Mouse (Mus musculus) left cerebral cortex, postnatal 14 days (tissue): ENCODE data around the gene Bicral. TPM values are rescaled to one million over a fixed set of nuclear protein-coding genes. Genes with fewer than 3 reads are reported as not detected.
"Not testable (repeated sequence)": the region's sequence is repeated elsewhere in the genome, so short reads cannot be mapped to it uniquely, and the experiment has no call there.

ENCODE experiments used
- DNase-seq, 2 experiments: peaks; one replicate each; pipeline ENCODE4 v3.0.0; 2021 to 2022; ENCODE audit warnings: low spot score in 2 of 2, mixed read lengths in 1 of 2
- intact Hi-C: fragments of 180-260 bp; cut with DNase I; formaldehyde crosslinking; loops from one replicate; pipeline ENCODE4 v1.15.1; 2025
- total RNA-seq, 2 experiments: library from RNA; stranded (reverse); gene quantifications; 2 replicates each; pipeline ENCODE4 v1.2.3; 2021

Bicral gene
- total RNA-seq, 2 experiments from 2014 or later = 39.9 to 42.7 TPM

DNA sequence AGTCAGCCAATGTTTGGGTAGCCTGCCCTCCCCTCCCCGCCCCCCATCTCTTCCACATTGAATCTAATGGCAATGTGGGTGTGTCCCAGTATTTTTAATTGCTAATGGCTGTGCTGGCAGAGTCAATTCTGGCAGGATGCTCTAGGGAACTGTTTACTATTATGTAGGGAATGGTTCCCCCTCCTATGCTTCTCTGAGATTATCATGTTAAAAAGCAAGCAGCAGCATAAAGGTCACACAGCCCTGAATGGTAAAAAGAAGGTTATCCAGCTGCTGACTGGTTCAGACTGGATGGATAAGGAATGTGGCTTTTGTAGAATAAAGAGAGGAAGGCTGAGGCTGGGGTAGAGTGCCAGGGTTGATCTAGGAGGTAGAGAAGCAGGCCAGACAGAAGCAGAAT lies 45.8 kb downstream of the Bicral start:
- DNase-seq = no peak
- intact Hi-C loops = no loop called here

DNA sequence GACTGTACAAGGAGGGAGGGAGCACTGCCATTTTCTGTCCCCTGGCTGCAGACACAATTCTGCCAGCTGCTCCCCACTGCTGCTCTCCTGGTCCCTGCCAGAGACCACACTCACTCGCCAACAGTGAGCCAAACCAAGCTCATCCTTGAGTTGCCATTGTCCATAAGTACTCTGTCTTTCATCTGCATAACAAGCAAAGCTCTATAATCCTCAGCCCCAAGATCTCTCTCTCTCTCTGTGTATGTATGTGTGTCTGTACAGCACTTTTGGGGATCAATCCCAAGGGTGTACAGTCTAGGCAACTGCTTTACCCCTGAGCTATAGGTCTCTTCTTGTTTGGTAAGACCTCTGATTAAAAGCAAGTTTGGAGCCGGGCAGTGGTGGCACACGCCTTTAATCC lies 47.6 kb downstream of the Bicral start:
- intact Hi-C loops = no loop called here
- no peak for DNase-seq

DNA sequence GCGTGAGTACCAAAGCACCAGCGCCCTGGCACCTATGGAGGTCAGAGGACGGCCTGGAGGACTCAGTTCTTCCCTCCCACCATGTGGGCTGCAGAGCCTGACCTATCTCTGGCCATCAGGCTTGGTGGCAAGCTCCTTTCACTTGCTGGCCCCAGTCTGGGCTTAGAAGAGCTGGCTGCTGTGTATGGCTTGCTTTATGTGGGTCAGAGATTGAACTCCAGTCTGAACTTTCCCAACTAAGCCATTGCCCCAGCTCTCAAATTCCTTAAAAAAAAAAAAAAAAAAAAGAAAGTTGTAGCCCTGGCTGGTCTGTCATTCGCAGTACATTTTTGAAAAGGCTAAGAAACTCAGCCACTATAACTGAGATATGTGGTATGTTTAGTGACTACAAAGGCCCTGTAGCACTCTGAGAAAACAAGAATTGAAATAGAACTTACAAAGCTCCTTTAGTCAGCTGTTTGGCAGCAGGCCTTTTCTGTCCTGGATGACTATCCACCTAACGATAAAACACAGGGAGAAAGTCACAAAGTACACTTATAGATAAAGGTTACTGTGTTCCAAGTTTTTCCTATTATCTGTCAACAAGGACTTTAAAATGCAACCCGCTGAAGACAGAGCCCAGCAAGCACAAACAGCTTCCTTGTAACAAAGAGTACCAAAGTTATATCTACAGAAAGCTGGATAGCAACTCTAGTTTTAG lies 49.0 kb downstream of the Bicral start:
- no peak for DNase-seq
- intact Hi-C loops = no loop called here

DNA sequence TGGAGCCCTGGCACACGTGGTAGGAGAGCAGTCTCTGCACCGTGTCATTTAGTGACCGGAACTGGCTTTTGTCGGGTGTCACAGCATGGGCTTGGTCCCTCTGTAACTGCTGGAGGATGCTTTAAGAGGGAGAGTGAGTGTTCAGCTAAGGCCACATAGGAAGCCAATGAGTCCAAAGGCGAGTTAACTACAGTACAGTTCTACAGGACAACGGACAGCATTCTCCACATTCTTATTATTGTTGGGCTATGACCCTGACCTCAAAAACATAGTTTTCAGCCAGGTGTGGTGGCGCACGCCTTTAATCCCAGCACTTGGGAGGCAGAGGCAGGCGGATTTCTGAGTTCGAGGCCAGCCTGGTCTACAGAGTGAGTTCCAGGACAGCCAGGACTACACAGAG lies 49.9 kb downstream of the Bicral start:
- no peak for DNase-seq
- intact Hi-C loops = no loop called here

DNA sequence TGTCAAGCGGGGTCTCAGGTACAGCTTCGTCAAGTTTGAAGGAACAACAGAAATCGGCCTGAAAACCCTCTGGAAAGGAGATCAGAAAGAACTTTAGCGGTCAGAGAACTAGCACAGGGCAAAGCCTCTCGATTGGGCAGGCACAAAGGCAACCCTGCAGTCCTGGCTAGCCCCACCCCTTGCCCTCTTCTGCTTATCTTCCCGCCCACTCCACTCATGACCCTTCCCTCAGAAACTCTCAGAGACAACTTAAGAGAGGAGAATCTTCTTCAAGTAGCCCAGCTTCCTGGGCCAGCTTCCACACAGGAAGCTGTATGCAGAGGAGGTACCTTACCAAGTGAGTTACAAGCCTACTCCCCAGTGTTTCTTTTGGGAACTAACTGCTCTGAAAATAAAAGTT lies 56.5 kb downstream of the Bicral start:
- DNase-seq = no peak
- intact Hi-C loops = no loop called here

DNA sequence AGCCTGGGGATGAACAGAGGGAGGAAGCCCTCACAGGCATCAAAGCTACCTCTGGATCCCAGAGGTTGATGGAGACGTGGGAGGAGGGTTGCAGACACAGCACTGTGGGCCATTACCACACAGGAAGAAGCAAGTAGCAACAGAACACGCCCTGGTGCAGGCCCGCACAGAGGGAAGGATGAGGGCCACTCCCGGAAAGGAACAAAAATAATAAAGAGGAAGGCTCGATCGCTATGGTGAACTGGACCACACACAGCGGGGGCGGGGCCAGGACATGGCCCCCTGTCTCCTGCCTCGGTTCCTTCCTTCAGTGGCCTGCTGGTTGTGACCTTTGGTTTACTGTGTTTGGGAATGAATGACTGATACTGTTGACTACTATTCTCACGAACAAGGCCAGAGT lies 58.6 kb downstream of the Bicral start:
- no peak for DNase-seq
- intact Hi-C loops = no loop called here

DNA sequence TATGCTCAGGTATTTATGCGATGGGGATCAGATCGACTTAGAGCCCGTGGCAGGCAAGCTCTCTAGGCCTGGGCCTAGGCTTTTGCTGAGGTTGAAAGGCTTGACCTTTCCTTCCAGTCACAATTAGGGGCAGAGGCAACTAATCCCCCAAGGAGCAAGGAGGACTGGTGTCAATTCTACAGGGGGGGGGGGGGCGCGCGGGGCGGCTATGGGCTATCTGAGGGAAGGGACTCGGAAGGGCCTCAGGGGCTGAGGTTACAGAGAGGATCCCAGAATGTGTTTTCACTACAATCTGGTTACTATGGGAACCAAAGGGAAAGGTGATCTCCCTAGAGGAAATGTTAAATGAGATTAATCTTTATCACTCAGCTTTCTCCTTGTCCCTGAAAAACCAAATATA lies 60.9 kb downstream of the Bicral start:
- intact Hi-C loops = no loop called here
- DNase-seq = no peak

DNA sequence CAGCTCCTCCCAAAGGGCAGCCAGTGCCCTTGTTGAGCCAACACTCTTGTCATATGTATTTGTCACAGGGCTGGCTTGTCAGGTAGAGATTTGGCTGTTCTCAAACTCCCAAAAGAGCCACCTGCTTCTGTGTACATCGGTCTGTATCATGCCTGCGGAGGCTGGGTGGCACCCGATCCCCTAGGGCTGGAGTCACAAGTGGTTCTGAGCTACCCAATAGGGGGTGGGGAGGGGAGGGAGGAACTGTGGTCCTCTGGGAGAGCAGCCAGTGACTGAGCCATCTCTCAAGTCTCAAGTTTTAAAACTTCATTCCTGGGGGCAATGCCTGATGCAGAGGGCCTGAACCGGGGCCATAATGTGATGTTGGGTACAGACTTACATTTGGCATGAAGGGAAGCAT lies 61.5 kb downstream of the Bicral start:
- DNase-seq = no peak
- intact Hi-C loops = no loop called here

DNA sequence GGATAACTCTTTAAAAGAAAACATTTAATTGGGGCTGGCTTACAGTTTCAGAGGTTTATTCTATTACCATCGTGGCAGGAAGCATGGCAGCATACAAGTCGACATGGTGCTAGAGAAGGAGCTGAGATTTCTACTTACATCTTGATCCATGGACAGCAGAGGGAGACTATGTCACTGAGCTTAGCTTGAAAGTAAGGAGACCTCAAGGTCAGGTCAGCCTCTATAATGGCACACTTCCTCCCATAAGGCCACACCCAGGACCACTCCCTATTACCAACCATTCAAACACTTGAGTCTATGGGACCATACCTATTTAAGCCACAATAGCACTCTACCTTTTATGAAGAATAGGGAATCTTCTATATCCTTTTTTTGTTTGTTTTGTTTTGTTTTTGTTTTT lies 65.3 kb downstream of the Bicral start:
- intact Hi-C loops = no loop called here
- DNase-seq = no peak

DNA sequence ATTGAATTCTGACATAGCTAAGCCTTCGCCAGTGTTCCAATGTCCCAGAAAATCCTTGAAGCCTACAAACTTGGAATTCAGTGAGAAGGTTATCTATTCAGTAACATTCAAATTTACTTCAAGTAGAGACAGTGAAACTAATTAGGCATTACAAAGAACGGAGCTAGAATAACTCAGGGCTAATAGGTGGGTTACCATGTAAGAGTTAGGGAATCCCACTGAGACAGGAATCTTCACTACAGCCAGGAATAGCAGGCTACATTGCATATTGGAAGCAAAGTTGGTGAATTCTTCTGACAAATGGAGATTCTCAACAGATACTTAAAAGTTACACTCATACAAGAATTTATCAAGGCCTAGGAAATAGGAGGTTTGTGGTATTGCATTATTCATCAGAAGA lies 70.3 kb downstream of the Bicral start:
- intact Hi-C loops, DNase-seq: not testable (repeated sequence)

DNA sequence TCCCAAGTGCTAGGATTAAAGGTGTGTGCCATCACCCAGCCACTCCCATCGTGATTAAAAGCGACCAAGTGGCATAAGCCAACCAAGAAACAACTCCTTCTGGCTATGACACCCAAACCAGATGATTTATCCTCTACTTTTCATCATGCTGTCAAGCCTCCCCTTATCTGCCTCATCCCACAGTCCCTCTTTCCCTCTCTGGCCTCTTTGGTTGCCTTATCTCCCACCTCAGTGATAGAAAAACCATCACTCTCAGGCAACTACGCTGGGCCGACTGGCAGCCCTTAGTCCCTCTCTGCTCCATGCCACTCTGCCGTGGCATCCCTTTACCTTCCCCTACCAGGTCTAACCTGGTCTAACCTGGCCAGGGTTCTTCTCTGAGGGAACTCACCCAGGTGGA lies 71.3 kb downstream of the Bicral start:
- DNase-seq = no peak
- intact Hi-C loops = no loop called here

DNA sequence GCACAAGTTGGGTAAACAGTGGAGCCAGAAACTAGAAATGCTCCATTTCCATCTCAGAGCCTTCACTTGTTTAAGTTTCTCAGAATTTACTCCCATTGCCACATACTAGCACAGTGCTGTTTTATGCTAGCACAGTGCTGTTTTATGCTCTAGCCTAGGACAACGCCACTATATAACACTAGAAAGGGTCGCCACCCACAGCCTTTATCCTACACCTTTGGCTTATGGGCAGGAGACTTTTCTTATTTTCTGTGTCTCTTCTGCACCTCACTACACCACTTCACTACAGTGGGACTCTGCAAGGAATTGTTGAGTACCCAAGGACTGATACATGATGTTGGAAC lies 75.1 kb downstream of the Bicral start:
- no peak for DNase-seq
- intact Hi-C loops = loop anchor here (2.0 kb wide), 1 partner anchor 106 kb away; no protein-coding TSS in a partner anchor

DNA sequence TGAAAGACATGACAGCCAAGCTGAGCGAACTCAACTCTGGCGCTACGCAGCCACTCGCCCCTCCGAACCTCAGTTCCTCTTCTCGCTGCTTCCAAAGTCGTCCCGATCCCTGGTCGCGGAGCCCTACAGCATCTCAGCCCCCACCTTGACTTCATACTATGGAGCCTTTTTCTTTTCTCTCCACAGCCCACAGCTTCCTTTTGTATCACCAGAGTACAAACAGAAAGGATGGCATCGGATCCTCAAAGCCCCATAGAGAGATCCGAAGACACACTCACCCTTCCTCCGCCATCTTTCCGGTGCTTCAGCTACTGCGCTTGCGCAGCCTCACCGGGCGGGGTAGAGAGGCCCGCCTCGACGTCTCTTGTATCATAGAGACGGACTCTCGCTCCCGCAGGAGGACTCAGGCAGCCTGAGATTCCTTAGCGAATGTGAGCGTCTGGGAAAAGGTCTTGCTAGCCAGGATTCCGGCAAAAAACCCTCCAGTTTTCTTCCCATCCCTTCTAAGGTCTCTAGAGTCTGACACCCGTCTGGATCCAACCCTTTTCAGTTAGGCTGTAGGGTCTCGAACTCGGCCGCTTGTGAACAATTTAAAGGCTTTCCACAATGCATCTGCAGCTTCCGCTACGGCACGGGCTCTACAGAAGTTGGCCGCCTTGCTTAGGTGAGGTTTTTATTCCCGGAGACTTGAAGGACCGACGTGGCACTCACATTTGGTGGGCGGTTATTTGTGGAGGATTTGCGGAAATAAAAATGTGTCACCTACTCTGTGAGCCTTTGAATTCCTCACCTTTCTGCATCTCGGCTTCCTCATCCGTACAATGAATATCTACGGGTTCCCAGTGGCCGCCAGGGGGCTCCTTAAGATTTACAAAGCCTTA lies 75.7 kb downstream of the Bicral start, which contains the start of gene Rpl7l1:
Gene Rpl7l1, minus strand, starts transcription at position 332 of the 881 bp plus-strand sequence.
- intact Hi-C loops = loop anchor here (2.0 kb wide), 1 partner anchor 106 kb away; no protein-coding TSS in a partner anchor
- peak; percentile 91 for DNase-seq

DNA sequence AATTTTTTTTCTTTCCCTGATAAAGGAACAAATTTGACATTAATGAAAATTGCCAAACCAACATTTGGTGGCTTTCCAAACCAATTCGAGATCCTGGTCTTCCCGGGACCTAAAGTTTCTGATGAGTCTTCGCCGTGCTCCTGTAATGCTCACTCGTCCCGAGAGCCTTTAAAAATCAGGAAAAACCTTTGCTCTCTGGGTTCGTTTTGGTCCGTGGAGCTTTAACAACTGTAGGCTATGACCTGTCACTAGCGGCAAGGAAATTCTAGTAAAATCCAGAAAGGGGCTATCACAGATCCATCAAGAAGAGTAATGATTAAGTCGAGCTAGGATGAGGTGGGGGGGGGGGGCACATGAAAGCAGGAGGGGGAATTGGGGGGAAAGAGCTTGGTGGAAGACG lies 76.4 kb downstream of the Bicral start:
- intact Hi-C loops = loop anchor here (2.0 kb wide), 1 partner anchor 107 kb away; no protein-coding TSS in a partner anchor
- DNase-seq = no peak

DNA sequence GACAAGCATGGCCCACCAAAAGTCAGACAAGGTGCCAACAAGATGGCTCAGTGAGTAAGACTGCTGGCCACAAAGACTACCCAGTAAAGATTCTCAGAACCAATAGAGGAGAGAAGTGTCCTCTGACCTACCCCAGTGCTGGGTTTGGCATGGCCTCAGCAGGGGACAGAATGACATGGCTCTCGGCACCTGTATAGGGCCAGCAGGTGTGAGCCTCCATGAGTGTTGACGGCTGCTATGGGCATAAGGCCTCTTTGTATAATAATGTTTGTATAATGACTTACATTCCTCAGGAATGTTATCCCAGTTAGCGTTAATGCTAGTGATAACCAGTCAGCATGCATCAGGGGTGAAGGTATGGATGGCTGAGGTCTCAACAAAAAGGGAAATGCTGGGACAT lies 82.2 kb downstream of the Bicral start:
- DNase-seq = no peak
- intact Hi-C loops = no loop called here

DNA sequence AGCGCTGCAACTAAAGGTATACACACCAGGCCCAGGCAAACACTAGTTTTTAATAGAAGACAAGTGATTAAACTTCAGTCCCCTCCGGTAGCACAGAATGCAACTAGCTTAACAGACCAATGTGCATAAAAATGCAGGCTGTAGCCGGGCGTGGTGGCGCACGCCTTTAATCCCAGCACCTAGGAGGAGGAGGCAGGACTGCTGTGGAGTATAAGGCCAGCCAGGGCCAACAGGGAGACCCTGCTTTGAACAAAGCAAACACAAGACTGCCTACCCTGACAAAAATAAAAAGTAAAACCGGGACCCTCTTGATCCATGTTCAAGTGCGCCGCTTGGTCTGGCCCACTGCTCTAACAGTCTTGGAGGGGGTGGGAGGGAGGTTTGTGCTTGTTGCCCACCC lies 83.2 kb downstream of the Bicral start:
- intact Hi-C loops = no loop called here
- no peak for DNase-seq

DNA sequence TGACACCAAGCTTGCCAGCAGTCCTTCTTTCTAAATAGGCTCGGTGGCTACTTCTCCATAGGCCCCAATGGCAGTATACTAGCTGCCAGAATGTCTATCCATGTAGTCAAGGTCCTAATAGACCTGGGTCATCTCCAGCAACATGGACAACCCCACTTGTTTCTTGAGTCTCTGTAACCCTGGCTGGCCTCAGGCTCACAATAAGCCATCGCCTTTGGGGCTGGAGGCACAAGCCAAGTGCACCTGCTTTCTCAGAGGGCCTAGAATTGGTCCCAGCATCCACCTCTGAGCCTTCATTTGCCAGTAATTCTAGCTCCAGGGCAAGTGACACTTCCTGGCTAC lies 84.2 kb downstream of the Bicral start:
- no peak for DNase-seq
- intact Hi-C loops = no loop called here

DNA sequence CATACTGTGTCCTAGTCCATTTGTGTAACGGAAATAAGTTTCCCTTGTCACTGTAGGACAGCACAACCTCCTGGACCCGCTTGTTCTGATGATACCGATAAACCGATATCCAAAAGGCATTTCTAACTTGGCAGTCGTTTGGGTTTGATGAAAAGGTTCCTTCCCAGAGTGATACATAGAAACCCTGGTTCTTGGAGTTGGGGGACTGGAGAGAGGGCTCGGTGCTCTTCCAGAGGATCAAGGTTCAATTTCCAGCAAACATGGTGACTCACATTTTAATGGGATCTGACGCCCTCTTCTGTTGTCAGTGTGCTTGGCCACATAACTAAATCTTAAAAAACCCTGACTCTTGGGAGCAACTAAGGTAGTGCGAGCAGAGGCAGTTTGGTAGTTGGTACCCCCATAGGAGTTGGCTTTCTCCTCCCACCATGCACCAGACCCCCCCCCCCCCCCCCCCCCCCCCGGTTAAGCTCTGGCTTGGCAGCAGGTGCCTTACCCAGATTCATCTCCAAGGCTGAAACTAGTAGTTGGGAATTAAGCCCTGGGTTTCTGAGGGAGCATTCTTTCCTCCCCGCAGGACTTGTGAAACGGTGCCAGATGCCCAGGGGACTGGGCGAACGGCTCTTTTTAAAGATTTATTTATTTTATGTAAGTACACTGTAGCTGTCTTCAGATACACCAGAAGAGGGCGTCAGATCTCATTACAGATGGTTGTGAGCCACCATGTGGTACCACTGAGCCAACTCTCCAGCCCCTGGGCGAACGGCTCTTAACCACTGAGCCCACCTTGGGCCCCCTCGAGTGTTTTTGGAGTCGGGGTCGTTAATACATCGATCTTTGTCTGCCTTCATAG lies 84.8 kb downstream of the Bicral start:
- intact Hi-C loops = loop anchor here (2.0 kb wide), 1 partner anchor 61 kb away; no protein-coding TSS in a partner anchor
- DNase-seq = no peak

DNA sequence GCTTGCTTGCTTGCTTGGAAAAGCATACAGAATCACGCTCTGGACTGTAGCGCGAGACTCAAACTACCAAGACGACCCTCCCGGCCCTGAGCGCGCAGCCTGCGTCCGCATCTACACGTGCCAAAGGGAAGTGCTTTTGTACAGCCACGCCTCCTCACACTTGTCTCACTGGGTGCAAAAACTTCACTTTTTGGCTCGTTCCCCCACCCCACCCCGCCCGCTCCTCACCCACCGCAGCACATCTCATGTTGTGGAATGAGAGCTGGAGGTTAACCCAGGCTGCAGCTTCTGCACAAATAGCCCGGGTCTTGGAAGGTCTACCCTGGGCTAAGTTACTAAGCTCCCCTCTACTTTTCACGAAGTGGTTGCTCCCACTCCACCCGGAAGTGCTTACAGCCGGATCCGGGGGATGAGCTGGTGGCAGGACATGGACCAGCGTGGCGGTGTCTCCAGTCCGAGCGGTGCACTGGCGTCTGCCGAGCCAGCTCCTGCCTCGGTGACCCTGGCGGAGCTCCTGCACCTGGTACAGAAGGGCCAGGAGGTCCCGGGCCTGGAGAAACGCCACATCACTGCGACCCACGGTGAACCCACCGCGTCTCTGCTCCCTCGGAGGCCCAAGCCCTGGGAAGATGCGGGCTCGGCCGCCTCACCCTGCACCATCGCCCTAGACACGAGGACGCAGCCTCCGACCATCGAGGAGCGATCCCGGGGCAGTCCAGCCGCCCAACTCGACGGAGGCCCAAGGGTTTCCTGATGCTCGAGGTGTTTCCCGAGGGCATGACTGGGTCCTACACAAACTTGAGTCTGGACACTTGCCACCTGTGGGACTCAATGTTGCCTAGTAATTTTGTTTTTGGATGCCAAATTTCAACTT lies 85.6 kb downstream of the Bicral start, which contains the start of gene 2310039H08Rik:
Gene 2310039H08Rik, plus strand, starts transcription at position 232 of the 874 bp plus-strand sequence.
- DNase-seq = peak; percentile 79 to 87
- intact Hi-C loops = loop anchor here (2.0 kb wide), 1 partner anchor 60 kb away; no protein-coding TSS in a partner anchor
